ENCODE assay signal across 15 mouse cellular contexts in the genomic region with DNA sequence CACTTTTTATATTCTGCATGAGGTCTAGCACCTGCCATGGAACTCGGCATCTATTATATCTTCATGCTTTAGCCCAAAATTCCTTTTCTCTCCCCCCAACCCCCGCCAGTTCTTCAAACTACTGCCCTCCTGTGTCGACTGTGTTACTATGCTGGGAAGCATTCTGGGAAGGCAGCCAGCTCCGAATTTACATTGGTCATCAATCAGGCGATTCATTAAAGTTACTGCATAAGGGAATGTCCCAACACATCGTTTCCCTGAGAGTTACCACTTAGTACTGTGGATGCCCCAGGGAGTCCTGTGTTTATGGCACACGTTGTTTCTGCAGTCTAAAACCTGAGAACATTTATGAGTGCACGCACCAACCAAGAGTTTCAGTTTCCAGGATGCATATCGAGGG.
A peak's percentile ranks its signal among the peaks of the same experiment; 100 is the strongest.
DNase-seq lines count a peak whose midpoint lies in the region; ATAC-seq and TF ChIP-seq lines count a peak whose summit lies in the region.
"Had no signal": no experiment of that assay in that cellular context is flagged by ENCODE, and none has a peak within 500 bp of the region (broad histone marks: within the 10 kb centered on the region; RNA-seq: fewer than 3 reads in every experiment).

No protein-coding gene starts in this region.

- DNase-seq in cerebellum, postnatal 14 days, result peak; percentile 39 to 47
- DNase-seq in cerebellum, adult 8-10 months, result no peak
- DNase-seq in kidney, postnatal 4 days, result peak; percentile 25 to 26
- DNase-seq in kidney, adult 8-10 months, result no peak
- DNase-seq in brain, embryonic 14.5 days (ENCODE audit: low read depth), result peak; percentile 87
- no peak for DNase-seq in spleen, postnatal 14 days (ENCODE audit: low spot score in 2 of 2)
- DNase-seq in retina, postnatal 1 day, result no peak
- DNase-seq: adrenal gland, adult 2 months; gastrocnemius, postnatal 10 days; thymus, postnatal 14 days had no signal

- peak; percentile 9; the same call in 1 of the 2 replicates for TF ChIP-seq CTCF in brain, embryonic 14.5 days (IDR thresholded peaks at IDR 0.05; ENCODE audit: borderline replicate concordance, extremely low read depth, insufficient read depth, insufficient read length)

- H3K36me3 ChIP-seq in neural tube, embryonic 13.5 days, result no peaks in the 10 kb centered on the region
- H3K36me3 ChIP-seq: embryonic facial prominence, embryonic 13.5 days; G1E had no signal

- H3K4me1 ChIP-seq in neural tube, embryonic 13.5 days (replicated peaks), result peaks cover 18% of the 10 kb centered on the region
- H3K4me1 ChIP-seq: embryonic facial prominence, embryonic 13.5 days had no signal

- no peak overlapping the region for H3K9ac ChIP-seq in neural tube, embryonic 13.5 days
- H3K9ac ChIP-seq: embryonic facial prominence, embryonic 13.5 days; liver, embryonic 14.5 days had no signal

- no peak for TF ChIP-seq POLR2A in brain, embryonic 14.5 days (IDR thresholded peaks at IDR 0.05; ENCODE audit: borderline replicate concordance, extremely low read depth, insufficient read depth, insufficient read length, poor library complexity, severe bottlenecking)

- 33% methylated on average over 9 of the region's 9 CpGs for WGBS in neural tube, embryonic 13.5 days

- H3K4me3 ChIP-seq in neural tube, embryonic 13.5 days, result no peak overlapping the region
- H3K4me3 ChIP-seq: embryonic facial prominence, embryonic 13.5 days had no signal

- no peaks in the 10 kb centered on the region for H3K9me3 ChIP-seq in neural tube, embryonic 13.5 days
- H3K9me3 ChIP-seq: embryonic facial prominence, embryonic 13.5 days; G1E had no signal

- no peaks in the 10 kb centered on the region for H3K27me3 ChIP-seq in neural tube, embryonic 13.5 days
- H3K27me3 ChIP-seq: embryonic facial prominence, embryonic 13.5 days had no signal

- peak; percentile 89 for ATAC-seq in neural tube, embryonic 13.5 days (ENCODE audit: low read depth)
- ATAC-seq: intestine, postnatal 0 days had no signal

- no peak overlapping the region for H3K27ac ChIP-seq in neural tube, embryonic 13.5 days (replicated peaks)
- H3K27ac ChIP-seq: embryonic facial prominence, embryonic 13.5 days; liver, embryonic 14.5 days had no signal

- 0 out of 2 replicates have a peak overlapping the region, but pooled peaks have one; percentile 6 for H3K4me2 ChIP-seq in neural tube, embryonic 13.5 days
- H3K4me2 ChIP-seq: embryonic facial prominence, embryonic 13.5 days had no signal

Comparison
In these comparisons a context has a peak if more than half of its experiments do, and no peak if none do; other contexts are left out.
1. DNase-seq: peak in cerebellum, postnatal 14 days (2 of 2), kidney, postnatal 4 days (2 of 2) and brain, embryonic 14.5 days (single experiment); none in cerebellum, adult 8-10 months (single experiment), kidney, adult 8-10 months (0 of 2), spleen, postnatal 14 days (0 of 2) and retina, postnatal 1 day (single experiment).